Mouse (Mus musculus) cortical plate, adult 2 months (tissue): Measurements from ENCODE around the gene Bmper.

ENCODE experiments used
- CTCF ChIP-seq: fragments of 200-500 bp; IDR thresholded peaks from 2 replicates; pipeline ENCODE4 v1.5.1; 2011; ENCODE audit warnings: mild to moderate bottlenecking, control low read depth, low read length; ENCODE audit not compliant: insufficient read depth; ENCODE audit errors: extremely low read depth
- POLR2A ChIP-seq: fragments of 200-500 bp; IDR thresholded peaks from 2 replicates; pipeline ENCODE4 v1.6.1; 2011; ENCODE audit warnings: mild to moderate bottlenecking, low read length, control low read depth; ENCODE audit not compliant: insufficient read depth; ENCODE audit errors: extremely low read depth

DNA sequence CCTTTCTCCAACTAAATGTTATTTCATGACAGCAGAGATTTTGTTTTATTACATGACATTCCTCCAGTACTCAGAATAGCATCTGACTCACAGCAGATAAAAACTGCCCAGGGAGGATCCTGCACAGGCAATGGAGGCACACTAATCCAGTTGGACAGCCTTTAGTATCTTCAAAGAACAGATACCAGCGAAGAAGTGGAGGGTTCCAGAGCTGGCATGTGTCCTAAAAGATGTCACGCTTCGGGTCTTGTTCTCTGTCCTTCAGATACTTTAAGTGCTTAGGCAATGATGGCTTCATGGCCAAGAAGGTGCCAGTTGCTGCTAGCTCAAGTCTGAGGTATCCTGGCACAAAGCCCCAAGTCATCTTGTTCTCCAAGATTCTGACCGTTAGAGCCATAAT lies 272.5 kb downstream of the Bmper start:
- TF ChIP-seq CTCF (no peak), POLR2A (no peak)
